Mouse (Mus musculus): ENCODE results near the gene Ceacam12.
"Not testable (repeated sequence)": the region's sequence is repeated elsewhere in the genome, so short reads cannot be mapped to it uniquely, and the experiment has no call there.

DNA sequence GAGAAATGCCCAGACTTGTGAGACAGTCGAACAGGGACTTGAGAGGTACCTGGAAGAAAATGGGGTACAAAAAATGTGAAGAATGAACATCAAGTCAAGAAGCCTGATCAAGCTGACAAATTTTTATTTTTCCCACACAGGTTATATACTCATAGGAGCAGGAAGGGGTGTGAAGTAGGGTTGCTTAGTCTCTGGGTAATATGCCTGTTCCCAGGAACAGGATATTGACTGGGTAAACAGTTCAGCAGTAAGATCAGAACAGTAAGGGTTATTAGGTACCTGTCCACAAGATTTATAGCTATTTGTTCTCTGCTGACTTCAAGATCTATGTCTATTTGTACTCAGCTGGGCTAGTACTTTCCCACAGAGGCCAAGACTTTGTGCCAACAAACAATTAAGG lies 8.1 kb downstream of the Ceacam12 start:
- TF ChIP-seq CTCF (IDR thresholded peaks at IDR 0.05; ENCODE audit: low read depth, low read length); GATA1 (IDR thresholded peaks at IDR 0.05; ENCODE audit: borderline replicate concordance, low read length); TAL1 (conservative IDR thresholded peaks at IDR 0.05; ENCODE audit: low read depth, low read length): not testable (repeated sequence)

All from G1E (cell line).